Comparison of ENCODE assay signal across 11 mouse cellular contexts in genomic region chr1:98173907-98174810, GRCm38 (mm10).
DNase-seq lines count a peak whose midpoint lies in the region; ATAC-seq and TF ChIP-seq lines count a peak whose summit lies in the region.
"Had no signal": no experiment of that assay in that cellular context is flagged by ENCODE, and none has a peak within 500 bp of the region (broad histone marks: within the 10 kb centered on the region; RNA-seq: fewer than 3 reads in every experiment).

No protein-coding gene starts in this region.

- peak; percentile 63; the same call in 1 of the 2 replicates for ATAC-seq in stomach, embryonic 14.5 days (ENCODE audit: insufficient number of reproducible peaks, insufficient read depth, low FRiP score, low read depth)
- ATAC-seq in stomach, postnatal 0 days (ENCODE audit: low FRiP score, low TSS enrichment): no peak
- ATAC-seq in hindbrain, embryonic 12.5 days (ENCODE audit: low FRiP score): peak; percentile 76
- peak; percentile 59; the same call in 1 of the 2 replicates for ATAC-seq in midbrain, embryonic 14.5 days (ENCODE audit: low FRiP score, low TSS enrichment)
- ATAC-seq in megakaryocyte progenitor cell, adult 5-6 weeks (replicated peaks; ENCODE audit: poor library complexity): no peak
- ATAC-seq: liver, embryonic 12.5 days had no signal

- DNase-seq in stomach, postnatal 0 days (ENCODE audit: low spot score): no peak
- DNase-seq in midbrain, embryonic 14.5 days: peak; percentile 66
- no peak for DNase-seq in cerebellum, adult 11-12 months
- no peak for DNase-seq in lung, postnatal 25 days (ENCODE audit: low spot score)
- DNase-seq: adrenal gland, postnatal 14 days had no signal

- H3K4me1 ChIP-seq in stomach, embryonic 14.5 days (ENCODE audit: control insufficient read depth, insufficient read depth, low read length): no peaks in the 10 kb centered on the region
- H3K4me1 ChIP-seq in stomach, postnatal 0 days (replicated peaks; ENCODE audit: control insufficient read depth, insufficient read depth): no peaks in the 10 kb centered on the region
- H3K4me1 ChIP-seq in hindbrain, embryonic 12.5 days: 0 out of 2 replicates have a peak, but pooled peaks cover 3% of the 10 kb centered on the region
- peaks cover 17% of the 10 kb centered on the region for H3K4me1 ChIP-seq in midbrain, embryonic 14.5 days (ENCODE audit: control insufficient read depth, insufficient read depth, low read length)
- H3K4me1 ChIP-seq: liver, embryonic 12.5 days had no signal

- H3K4me2 ChIP-seq in stomach, embryonic 14.5 days (replicated peaks; ENCODE audit: low read depth, low read length): no peak overlapping the region
- no peak overlapping the region for H3K4me2 ChIP-seq in stomach, postnatal 0 days (replicated peaks; ENCODE audit: low read depth)
- no peak overlapping the region for H3K4me2 ChIP-seq in hindbrain, embryonic 12.5 days (replicated peaks)
- 0 out of 2 replicates have a peak overlapping the region, but pooled peaks have one; percentile 14 for H3K4me2 ChIP-seq in midbrain, embryonic 14.5 days (ENCODE audit: low read length)
- H3K4me2 ChIP-seq: liver, embryonic 12.5 days had no signal

- TF ChIP-seq CTCF in stomach, postnatal 0 days (IDR thresholded peaks at IDR 0.05; ENCODE audit: low read depth): no peak

- H3K36me3 ChIP-seq in stomach, embryonic 14.5 days (ENCODE audit: control insufficient read depth, insufficient read depth, low read length): no peaks in the 10 kb centered on the region
- no peaks in the 10 kb centered on the region for H3K36me3 ChIP-seq in stomach, postnatal 0 days (ENCODE audit: control insufficient read depth, insufficient read depth, low read length)
- H3K36me3 ChIP-seq in hindbrain, embryonic 12.5 days: no peaks in the 10 kb centered on the region
- no peaks in the 10 kb centered on the region for H3K36me3 ChIP-seq in midbrain, embryonic 14.5 days (ENCODE audit: control insufficient read depth, insufficient read depth, low read length)
- H3K36me3 ChIP-seq: liver, embryonic 12.5 days had no signal

- H3K9ac ChIP-seq in stomach, embryonic 14.5 days (replicated peaks; ENCODE audit: low read depth, low read length): no peak overlapping the region
- H3K9ac ChIP-seq in stomach, postnatal 0 days (ENCODE audit: low read length): no peak overlapping the region
- no peak overlapping the region for H3K9ac ChIP-seq in hindbrain, embryonic 12.5 days
- no peak overlapping the region for H3K9ac ChIP-seq in midbrain, embryonic 14.5 days (replicated peaks; ENCODE audit: low read length)
- H3K9ac ChIP-seq: liver, embryonic 12.5 days had no signal

- H3K27ac ChIP-seq in stomach, embryonic 14.5 days (ENCODE audit: low read length): peak overlapping the region; percentile 50; the same call in 1 of the 2 replicates
- no peak overlapping the region for H3K27ac ChIP-seq in stomach, postnatal 0 days (replicated peaks)
- peak overlapping the region; percentile 64 for H3K27ac ChIP-seq in hindbrain, embryonic 12.5 days
- peak overlapping the region; percentile 73 for H3K27ac ChIP-seq in midbrain, embryonic 14.5 days (replicated peaks; ENCODE audit: low read depth, low read length)
- H3K27ac ChIP-seq: kidney, postnatal 0 days; liver, embryonic 12.5 days; macrophage had no signal

- no peaks in the 10 kb centered on the region for H3K27me3 ChIP-seq in stomach, embryonic 14.5 days (ENCODE audit: control insufficient read depth, insufficient read depth, low read length)
- H3K27me3 ChIP-seq in stomach, postnatal 0 days (ENCODE audit: control insufficient read depth, insufficient read depth, low read length): no peaks in the 10 kb centered on the region
- no peaks in the 10 kb centered on the region for H3K27me3 ChIP-seq in hindbrain, embryonic 12.5 days
- H3K27me3 ChIP-seq in midbrain, embryonic 14.5 days (ENCODE audit: control insufficient read depth, insufficient read depth, low read length): no peaks in the 10 kb centered on the region
- H3K27me3 ChIP-seq: liver, embryonic 12.5 days had no signal

- no peaks in the 10 kb centered on the region for H3K9me3 ChIP-seq in stomach, embryonic 14.5 days (ENCODE audit: control insufficient read depth, low read depth, low read length)
- H3K9me3 ChIP-seq in stomach, postnatal 0 days (ENCODE audit: control insufficient read depth, low read length): no peaks in the 10 kb centered on the region
- no peaks in the 10 kb centered on the region for H3K9me3 ChIP-seq in hindbrain, embryonic 12.5 days (replicated peaks)
- H3K9me3 ChIP-seq in midbrain, embryonic 14.5 days (ENCODE audit: control insufficient read depth, low read length): no peaks in the 10 kb centered on the region
- H3K9me3 ChIP-seq: liver, embryonic 12.5 days had no signal

- WGBS in stomach, embryonic 14.5 days: 41% methylated on average over 11 of the region's 11 CpGs
- WGBS in stomach, postnatal 0 days: 36% methylated on average over 11 of the region's 11 CpGs
- 59% methylated on average over 11 of the region's 11 CpGs for WGBS in hindbrain, embryonic 12.5 days
- 27% methylated on average over 11 of the region's 11 CpGs for WGBS in midbrain, embryonic 14.5 days

- no peak for TF ChIP-seq EP300 in stomach, postnatal 0 days (optimal IDR thresholded peaks at IDR 0.05)

- no peak overlapping the region for H3K4me3 ChIP-seq in stomach, embryonic 14.5 days (ENCODE audit: low read depth, low read length)
- H3K4me3 ChIP-seq in stomach, postnatal 0 days (ENCODE audit: low read depth, low read length): no peak overlapping the region
- H3K4me3 ChIP-seq in hindbrain, embryonic 12.5 days: no peak overlapping the region
- no peak overlapping the region for H3K4me3 ChIP-seq in midbrain, embryonic 14.5 days (replicated peaks; ENCODE audit: low read depth, low read length)
- H3K4me3 ChIP-seq: liver, embryonic 12.5 days had no signal

Comparison
In these comparisons a context has a peak if more than half of its experiments do, and no peak if none do; other contexts are left out.
1. ATAC-seq: peak in stomach, embryonic 14.5 days (single experiment), hindbrain, embryonic 12.5 days (single experiment) and midbrain, embryonic 14.5 days (single experiment); none in stomach, postnatal 0 days (single experiment) and megakaryocyte progenitor cell, adult 5-6 weeks (single experiment).